Mouse (Mus musculus) frontal cortex, adult 2 months (tissue): ENCODE results near the gene Psen1. TPM values are rescaled to one million over a fixed set of nuclear protein-coding genes. Genes with fewer than 3 reads are reported as not detected.

Experiments used
- DNase-seq, 2 experiments: peaks; one replicate each; pipeline ENCODE4 v3.0.0; 2022; ENCODE audit warnings: low spot score in 1 of 2; ENCODE audit errors: extremely low spot score in 1 of 2
- polyA plus RNA-seq: library from polyadenylated mRNA; depleted of rRNA; stranded (reverse); fragments of >200 nt; gene quantifications from 2 replicates; pipeline ENCODE4 v1.2.3, GENCODE M21; 2012

The Psen1 gene
- polyA plus RNA-seq, 1 experiment = 34.8 TPM

- DNase-seq = no peak
These were observed 33.3 kb downstream of the Psen1 start for GRCm38 (mm10) chr12:83721281-83721680.

DNA sequence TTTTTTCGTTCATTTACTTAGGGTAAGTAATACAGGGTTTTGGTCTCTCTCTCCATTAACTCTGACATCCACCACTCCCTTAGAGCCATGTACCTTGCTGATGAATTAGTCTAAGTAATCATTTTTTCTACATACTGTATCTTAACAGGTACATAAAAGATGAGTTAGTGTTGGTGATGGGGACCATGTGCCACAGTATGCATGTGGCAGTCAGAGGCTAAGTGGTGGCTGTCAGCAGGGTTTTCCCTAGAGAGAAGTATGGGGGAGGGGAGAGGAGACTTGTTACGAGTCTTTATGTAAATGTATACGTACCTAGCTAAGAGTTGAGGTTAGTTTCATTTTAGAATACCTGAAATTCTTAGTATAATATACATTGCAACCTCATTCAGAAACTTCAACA lies 35.1 kb downstream of the Psen1 start:
- DNase-seq = no peak

GRCm38 (mm10) chr12:83726510-83727308 lies 38.8 kb downstream of the Psen1 start:
- peak in 1 of 2 experiments; percentile 20 for DNase-seq

DNA sequence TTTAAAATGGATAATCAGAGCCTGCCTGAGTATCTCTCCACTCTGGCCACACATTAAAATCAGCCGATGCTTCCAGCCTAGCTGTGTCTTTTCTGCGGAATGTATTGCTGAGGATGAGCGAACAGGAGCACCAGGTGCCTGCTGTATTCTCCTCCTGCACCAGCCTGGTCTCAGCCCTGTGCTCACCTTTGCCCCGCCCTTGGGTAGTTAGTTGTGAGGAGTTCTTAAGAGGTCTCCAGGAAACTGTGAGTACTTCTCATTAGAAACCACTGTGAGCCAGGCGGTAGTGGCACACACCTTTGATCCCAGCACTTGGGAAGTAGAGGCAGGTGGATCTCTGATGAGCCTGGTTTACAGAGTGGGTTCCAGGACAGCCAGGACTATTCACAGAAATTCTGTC lies 44.3 kb downstream of the Psen1 start:
- DNase-seq = no peak

- no peak for DNase-seq
These were observed 46.1 kb downstream of the Psen1 start for GRCm38 (mm10) chr12:83734047-83734446.

GRCm38 (mm10) chr12:83736236-83736635 lies 48.3 kb downstream of the Psen1 start:
- no peak for DNase-seq

DNA sequence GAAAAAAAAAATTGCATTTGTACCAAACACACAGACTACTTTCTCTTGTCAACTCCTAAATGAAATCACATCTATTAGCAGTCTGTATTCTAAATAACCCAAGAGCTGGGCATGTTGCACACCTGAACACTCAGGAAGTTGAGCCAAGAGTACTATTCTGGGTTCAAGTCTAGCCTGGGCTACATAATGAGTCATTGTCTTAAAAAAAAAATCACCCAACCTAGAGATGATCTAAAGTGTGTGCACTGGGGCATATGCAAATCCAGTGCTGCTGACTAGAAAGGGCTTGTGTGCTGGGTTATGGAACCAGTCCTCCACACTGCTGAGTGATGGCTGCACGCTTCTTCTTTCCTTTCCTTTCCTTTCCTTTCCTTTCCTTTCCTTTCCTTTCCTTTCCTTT lies 50.7 kb downstream of the Psen1 start:
- no peak for DNase-seq

DNA sequence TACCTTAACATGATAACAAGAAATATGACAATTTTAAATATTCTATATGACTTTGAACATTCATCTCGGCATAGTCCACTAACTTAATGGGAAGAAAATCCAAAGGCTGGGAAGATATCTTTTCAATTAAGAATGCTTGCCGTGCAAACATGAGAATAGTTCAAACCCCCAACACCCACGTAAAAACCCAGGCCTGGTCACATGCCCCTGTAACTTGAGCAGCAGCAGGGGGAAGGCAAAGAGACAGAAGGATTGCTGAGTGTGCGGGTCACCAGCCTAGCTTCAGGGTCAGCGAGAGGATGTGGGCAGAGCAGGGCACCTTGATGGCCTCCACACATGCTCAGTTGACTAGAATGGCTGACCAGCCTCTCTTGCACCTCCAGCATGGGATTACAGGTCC lies 53.8 kb downstream of the Psen1 start:
- DNase-seq = no peak

- peak in 1 of 2 experiments; percentile 23 for DNase-seq
These were observed 54.9 kb downstream of the Psen1 start for GRCm38 (mm10) chr12:83742834-83743233.

- no peak for DNase-seq
These were observed 55.8 kb downstream of the Psen1 start for GRCm38 (mm10) chr12:83743712-83744111.

- no peak for DNase-seq
These were observed 61.2 kb downstream of the Psen1 start for GRCm38 (mm10) chr12:83749186-83749585.

DNA sequence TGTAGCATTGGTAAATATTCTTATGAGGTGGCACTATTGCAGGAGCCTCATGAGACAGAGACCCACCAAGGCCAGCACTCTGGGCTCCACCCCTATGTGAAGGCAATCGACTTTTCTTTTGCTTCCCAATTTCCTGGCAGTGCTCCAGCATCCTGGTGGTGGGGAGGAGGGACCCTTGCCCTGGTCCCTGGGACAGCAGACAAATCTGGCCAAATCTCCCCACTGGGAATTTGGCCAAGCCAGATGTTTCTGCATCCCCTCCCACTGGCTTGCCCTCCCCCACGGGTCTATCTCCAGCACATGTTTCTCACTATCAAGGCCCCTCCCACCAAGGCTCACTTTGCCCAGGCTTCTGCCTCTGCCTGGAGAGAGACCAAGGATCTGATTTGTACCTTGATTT lies 64.5 kb downstream of the Psen1 start:
- no peak for DNase-seq

DNA sequence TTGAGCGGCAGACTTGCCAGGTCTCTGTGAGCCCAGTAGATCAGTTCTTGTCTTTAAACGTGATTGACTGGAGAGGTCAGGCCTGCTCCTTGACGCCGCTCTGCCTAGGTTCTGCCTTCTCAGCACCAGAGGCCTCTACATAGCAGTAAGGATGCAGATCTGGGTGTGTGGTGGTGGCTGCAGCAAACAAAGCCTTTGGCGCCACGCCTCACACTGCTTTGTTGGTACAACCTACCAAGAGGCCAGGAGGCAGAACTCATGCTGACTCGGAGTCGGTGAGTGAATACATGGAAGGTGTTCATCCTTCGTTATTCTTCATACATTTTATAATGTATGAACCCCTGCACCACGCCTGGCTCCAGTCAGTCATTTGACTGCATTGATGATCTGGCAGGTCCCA lies 70.8 kb downstream of the Psen1 start:
- DNase-seq = no peak

DNA sequence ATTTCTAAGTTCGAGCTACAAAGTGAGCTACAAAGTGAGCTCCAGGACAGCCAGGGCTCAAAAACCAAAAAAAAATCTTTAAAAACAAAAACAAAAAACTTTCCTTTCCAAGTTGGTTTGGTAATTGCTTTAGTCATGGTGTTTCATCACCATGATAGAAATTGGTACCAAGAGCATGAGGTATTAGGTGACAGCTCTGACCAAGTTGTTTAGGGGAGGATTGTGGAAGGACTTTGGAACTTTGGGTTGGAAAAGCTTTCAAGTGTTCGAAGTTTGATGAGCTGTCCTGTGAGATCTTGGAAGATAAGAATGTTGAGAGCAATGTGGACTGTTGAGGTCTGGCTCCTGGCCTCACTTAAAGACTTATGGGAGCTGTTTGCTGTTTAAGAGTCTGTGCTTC lies 72.2 kb downstream of the Psen1 start:
- no peak for DNase-seq

GRCm38 (mm10) chr12:83762706-83763105 lies 74.8 kb downstream of the Psen1 start:
- no peak for DNase-seq

GRCm38 (mm10) chr12:83763311-83764043 lies 75.5 kb downstream of the Psen1 start, which contains the start of gene Papln:
Gene Papln (plus strand): TSS chr12:83763634.
- peak in 1 of 2 experiments; percentile 20 for DNase-seq

GRCm38 (mm10) chr12:83764044-83764365 lies 76.1 kb downstream of the Psen1 start:
- peak in 1 of 2 experiments; percentile 13 for DNase-seq

DNA sequence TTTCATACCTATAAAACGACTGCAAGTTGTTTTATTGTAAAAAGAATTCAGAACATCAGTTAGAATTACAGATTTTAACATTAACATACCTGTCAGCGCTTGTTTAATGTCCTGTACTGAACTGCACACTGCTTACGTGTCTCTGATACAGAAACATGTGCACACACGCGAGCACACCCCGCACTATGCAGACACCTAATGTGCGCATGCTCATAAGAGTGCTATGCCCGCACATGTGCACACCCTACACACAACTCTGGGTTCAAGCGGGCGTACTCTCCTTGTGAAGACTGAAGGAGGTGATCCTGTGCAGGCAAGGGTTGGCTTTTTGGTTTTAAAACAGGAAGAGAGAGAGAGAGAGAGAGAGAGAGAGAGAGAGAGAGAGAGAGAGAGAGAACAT lies 76.6 kb downstream of the Psen1 start:
- DNase-seq = no peak

DNA sequence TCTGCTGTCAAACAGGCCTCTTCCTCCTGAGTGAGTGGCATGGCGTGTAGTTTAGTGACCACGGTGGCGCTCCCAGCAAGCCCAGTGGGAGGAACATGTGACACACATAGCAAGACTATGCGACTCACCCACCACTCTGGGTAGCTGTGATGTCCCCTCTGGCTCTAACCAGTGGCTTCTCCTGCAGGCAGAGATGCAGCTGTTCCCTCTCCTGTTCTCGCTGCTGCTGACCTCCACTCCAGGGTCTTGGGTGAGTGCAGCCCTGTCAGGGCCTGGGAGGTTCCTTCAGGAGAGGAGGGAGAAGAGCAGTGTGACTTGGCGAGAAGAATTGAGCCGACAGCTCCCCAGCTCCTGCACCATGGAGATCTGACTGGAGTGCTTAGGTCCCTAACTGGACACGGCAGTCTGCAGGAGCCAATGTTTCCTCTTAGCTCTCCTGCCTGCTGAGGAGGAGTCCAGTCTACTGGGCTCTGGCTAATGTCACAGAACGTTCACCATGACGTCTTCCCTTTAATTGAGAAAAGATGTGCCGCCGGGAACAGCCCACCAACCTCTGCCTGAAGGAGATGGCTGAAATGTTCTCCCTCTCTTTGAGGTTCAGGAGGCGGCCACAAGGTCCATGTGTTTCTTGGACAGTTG lies 78.1 kb downstream of the Psen1 start:
- DNase-seq = no peak

DNA sequence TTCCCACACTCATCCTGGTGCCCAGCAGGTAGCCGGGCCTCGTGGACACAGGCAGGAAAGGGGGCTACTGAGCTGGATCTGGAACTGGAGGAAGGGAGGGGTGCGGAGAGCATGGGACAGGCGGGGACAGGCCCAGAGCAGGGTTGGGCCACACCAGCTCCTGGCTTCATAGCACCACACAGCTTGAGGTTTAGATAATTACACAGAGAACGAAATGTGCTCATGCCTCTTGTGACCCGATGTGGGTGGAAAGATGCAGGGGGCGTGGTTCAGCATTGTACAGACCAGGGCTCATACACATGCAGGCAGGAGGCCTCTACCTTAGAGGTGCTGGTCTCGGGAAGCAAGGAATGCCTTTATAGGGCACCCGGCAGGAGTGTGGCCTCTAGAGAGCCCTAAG lies 79.9 kb downstream of the Psen1 start:
- DNase-seq = no peak

DNA sequence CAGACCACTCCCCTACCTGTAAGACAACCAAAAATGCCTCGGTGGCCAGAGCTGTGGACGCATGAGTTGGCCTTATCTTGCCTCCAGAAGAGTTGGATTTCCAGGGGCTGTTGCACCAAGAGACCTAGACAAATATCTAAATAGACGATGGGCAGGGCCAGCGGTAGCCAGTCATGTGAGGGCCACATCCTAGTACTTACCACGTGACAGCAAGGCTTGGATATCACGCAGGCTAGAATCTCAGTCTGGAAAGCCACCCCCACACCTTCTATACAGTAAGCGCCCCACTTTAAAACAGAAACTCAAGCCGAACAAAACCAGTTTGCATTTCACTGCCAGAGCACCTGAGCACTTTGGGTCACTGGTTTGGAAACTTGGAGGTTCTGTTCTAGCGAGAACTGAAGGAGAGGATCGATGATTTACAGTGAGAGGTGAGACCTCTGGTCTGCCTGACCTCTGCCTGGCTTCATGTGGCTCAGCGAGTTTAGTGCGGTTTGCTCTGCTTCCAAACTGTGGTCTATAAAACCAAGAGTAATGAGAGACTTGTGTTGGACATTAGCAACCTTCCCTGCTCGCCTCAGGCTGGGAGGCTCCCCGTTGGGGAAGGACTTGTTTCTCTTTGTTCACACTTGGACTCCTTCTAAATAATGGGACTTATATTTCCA lies 80.4 kb downstream of the Psen1 start:
- DNase-seq = no peak
